Mouse (Mus musculus) CH12.LX (cell line): ENCODE data around the gene Abcd3.

ENCODE experiments used
- CTCF ChIP-seq, 2 experiments: IDR thresholded peaks in 1 of 2; conservative IDR thresholded peaks in 1 of 2; 2 replicates each; pipeline ENCODE4 v1.5.1; 2011 to 2012; ENCODE audit warnings: low read depth in 2 of 2, low read length in 2 of 2, improper control_type of control experiment in 1 of 2, inconsistent platforms in 1 of 2, mild to moderate bottlenecking in 1 of 2, moderate library complexity in 1 of 2
- ELF1 ChIP-seq: IDR thresholded peaks from 2 replicates; pipeline ENCODE4 v1.6.1; 2014; ENCODE audit warnings: low read depth, mild to moderate bottlenecking, inconsistent platforms, low read length, improper control_type of control experiment
- MAFK ChIP-seq: IDR thresholded peaks from 2 replicates; pipeline ENCODE4 v1.6.1; 2011; ENCODE audit warnings: low read length, improper control_type of control experiment; ENCODE audit not compliant: insufficient replicate concordance
- MAZ ChIP-seq: IDR thresholded peaks from 2 replicates; pipeline ENCODE4 v1.6.1; 2012; ENCODE audit warnings: low read depth, mild to moderate bottlenecking, inconsistent platforms, low read length, improper control_type of control experiment, moderate library complexity
- MEF2A ChIP-seq: IDR thresholded peaks from 2 replicates; pipeline ENCODE4 v1.6.1; 2014; ENCODE audit warnings: low read depth, mild to moderate bottlenecking, inconsistent platforms, low read length, improper control_type of control experiment, borderline replicate concordance
- MXI1 ChIP-seq: IDR thresholded peaks from 2 replicates; pipeline ENCODE4 v1.6.1; 2011; ENCODE audit warnings: mild to moderate bottlenecking, low read depth, low read length, improper control_type of control experiment
- NRF1 ChIP-seq: IDR thresholded peaks from 2 replicates; pipeline ENCODE4 v1.6.1; 2014; ENCODE audit warnings: low read depth, mild to moderate bottlenecking, inconsistent platforms, low read length, improper control_type of control experiment, moderate library complexity
- PAX5 ChIP-seq: IDR thresholded peaks from 2 replicates; pipeline ENCODE4 v1.6.1; 2012; ENCODE audit warnings: low read length, inconsistent platforms, mixed read lengths
- POLR2A ChIP-seq: IDR thresholded peaks from 2 replicates; pipeline ENCODE4 v1.6.1; 2011; ENCODE audit warnings: low read depth, mild to moderate bottlenecking, improper control_type of control experiment, low read length
- RAD21 ChIP-seq: IDR thresholded peaks from 2 replicates; pipeline ENCODE4 v1.6.1; 2011; ENCODE audit warnings: low read depth, mild to moderate bottlenecking, low read length, improper control_type of control experiment, moderate library complexity
- TCF12 ChIP-seq: IDR thresholded peaks from 2 replicates; pipeline ENCODE4 v1.6.1; 2014; ENCODE audit warnings: low read depth, mild to moderate bottlenecking, inconsistent platforms, low read length, improper control_type of control experiment
- USF1 ChIP-seq: IDR thresholded peaks from 2 replicates; pipeline ENCODE4 v1.6.1; 2014; ENCODE audit warnings: low read depth, mild to moderate bottlenecking, inconsistent platforms, low read length, improper control_type of control experiment
- ZMIZ1 ChIP-seq: IDR thresholded peaks from 2 replicates; pipeline ENCODE4 v1.6.1; 2012; ENCODE audit warnings: low read depth, mild to moderate bottlenecking, inconsistent platforms, low read length, improper control_type of control experiment

GRCm38 (mm10) chr3:121762056-121762852 is 52.8 kb downstream of the Abcd3 start:
- TF ChIP-seq NRF1: no peak
- no peak for TF ChIP-seq MAFK
- no peak for TF ChIP-seq TCF12
- peak; percentile 64 to 72; a peak in 3 of 4 replicates for TF ChIP-seq CTCF (conservative IDR thresholded peaks at IDR 0.05 in 1 of 2, IDR thresholded peaks at IDR 0.05 in 1 of 2; ENCODE audit: low read depth in 2 of 2, low read length in 2 of 2)
- no peak for TF ChIP-seq POLR2A
- TF ChIP-seq PAX5: no peak
- TF ChIP-seq MAZ: no peak
- no peak for TF ChIP-seq ELF1
- TF ChIP-seq MXI1: no peak
- peak; percentile 58 for TF ChIP-seq RAD21
- TF ChIP-seq MEF2A: no peak
- TF ChIP-seq USF1: no peak
- TF ChIP-seq ZMIZ1: no peak
